Mouse (Mus musculus): ENCODE measurements around the gene Capza1.
"Not testable (repeated sequence)": the region's sequence is repeated elsewhere in the genome, so short reads cannot be mapped to it uniquely, and the experiment has no call there.

GRCm38 (mm10) chr3:104813227-104813626, 51.1 kb downstream of the Capza1 start:
- not testable (repeated sequence) for TF ChIP-seq CTCF (IDR thresholded peaks at IDR 0.05; ENCODE audit: low read depth); EP300 (optimal IDR thresholded peaks at IDR 0.05)
